Mouse (Mus musculus) forebrain, embryonic 13.5 days (tissue): ENCODE results near the gene Hdac9. TPM values are rescaled to one million over a fixed set of nuclear protein-coding genes. Genes with fewer than 3 reads are reported as not detected.

ENCODE experiments used
- ATAC-seq: fragments of 200-750 bp; cut with Nextera tagmentation; 2 replicates; pipeline ENCODE4 v1.8.0; 2017
- H3K27ac ChIP-seq: fragments of 300-500 bp; sonication (generic); 2 replicates; pipeline ENCODE4 v1.5.1; 2015; ENCODE audit warnings: inconsistent platforms, mild to moderate bottlenecking, moderate library complexity
- H3K27me3 ChIP-seq: fragments of 300-500 bp; sonication (generic); 2 replicates; pipeline ENCODE4 v1.6.1; 2015; ENCODE audit warnings: mild to moderate bottlenecking, inconsistent platforms
- H3K36me3 ChIP-seq: fragments of 300-500 bp; sonication (generic); 2 replicates; pipeline ENCODE4 v1.6.1; 2015; ENCODE audit warnings: mild to moderate bottlenecking, inconsistent platforms; ENCODE audit not compliant: poor library complexity, severe bottlenecking
- H3K4me1 ChIP-seq: fragments of 300-500 bp; sonication (generic); 2 replicates; pipeline ENCODE4 v1.6.1; 2015; ENCODE audit warnings: inconsistent platforms
- H3K4me2 ChIP-seq: fragments of 300-500 bp; sonication (generic); 2 replicates; pipeline ENCODE4 v1.6.1; 2015; ENCODE audit warnings: inconsistent platforms, mild to moderate bottlenecking, moderate library complexity
- H3K4me3 ChIP-seq: fragments of 300-500 bp; sonication (generic); 2 replicates; pipeline ENCODE4 v1.5.1; 2015; ENCODE audit warnings: mild to moderate bottlenecking, inconsistent platforms
- H3K9ac ChIP-seq: fragments of 300-500 bp; sonication (generic); 2 replicates; pipeline ENCODE4 v1.6.1; 2015; ENCODE audit warnings: mild to moderate bottlenecking, inconsistent platforms
- H3K9me3 ChIP-seq: fragments of 300-500 bp; sonication (generic); replicated peaks from 2 replicates; pipeline ENCODE4 v1.6.1; 2016; ENCODE audit warnings: inconsistent platforms
- WGBS: fragments of 180-500 bp; shearing (Covaris S2); methylation state at CpG from one replicate; pipeline ENCODE4 v1.1.7; 2015; 5-methylcytosine and 5-hydroxymethylcytosine counted together
- polyA plus RNA-seq: library from polyadenylated mRNA; unstranded; fragments of >200 nt; fragmentation: Nextera tagmentation; extraction: Ambion mirVana; gene quantifications from 2 replicates; pipeline ENCODE4 v1.2.1, GENCODE M21; 2015

The Hdac9 gene
- polyA plus RNA-seq, 1 experiment from 2014 or later = 10.5 TPM

DNA sequence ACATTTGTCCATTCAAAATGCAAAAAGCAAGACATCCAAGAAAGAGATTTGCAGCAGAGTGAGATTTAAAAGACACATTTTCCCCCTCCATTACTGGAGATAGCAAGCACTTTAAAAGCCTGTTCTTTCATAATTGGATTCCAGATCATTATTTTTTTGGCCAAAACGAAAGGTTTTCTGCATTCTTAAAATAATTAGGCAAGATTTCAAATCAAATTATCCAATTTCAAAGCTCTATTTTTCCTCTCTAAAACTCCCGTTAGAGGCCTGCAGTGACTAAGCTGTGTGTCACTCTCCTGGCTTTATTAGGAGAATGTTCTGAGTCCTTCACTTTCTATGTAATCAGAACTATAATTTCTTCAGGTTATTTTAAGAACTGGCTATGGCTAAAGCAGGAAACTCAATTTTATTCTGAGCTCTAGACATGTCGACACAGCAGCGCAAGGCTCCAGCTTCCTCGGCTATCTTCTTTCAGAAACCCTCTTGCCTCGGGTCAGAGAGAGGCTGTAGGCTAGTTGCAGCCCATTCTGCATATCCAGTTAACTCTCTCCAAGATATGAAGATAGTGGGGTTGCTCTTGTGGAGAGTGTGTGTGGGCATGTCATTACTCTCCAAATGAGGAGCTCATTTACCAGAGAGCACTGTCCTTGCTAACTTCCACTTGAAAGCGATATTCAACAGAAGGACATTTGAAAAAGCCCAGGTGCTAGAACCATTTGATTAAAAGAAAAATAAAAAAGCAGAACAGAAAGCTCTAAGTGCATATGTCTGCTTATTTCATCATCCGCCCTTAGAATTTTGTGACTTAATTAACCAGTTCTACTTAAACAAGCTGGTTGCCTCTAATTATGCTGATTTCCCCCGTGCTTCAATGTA is 417.9 kb downstream of the Hdac9 start:
- no peaks in the 10 kb centered on the region for H3K9me3 ChIP-seq

DNA sequence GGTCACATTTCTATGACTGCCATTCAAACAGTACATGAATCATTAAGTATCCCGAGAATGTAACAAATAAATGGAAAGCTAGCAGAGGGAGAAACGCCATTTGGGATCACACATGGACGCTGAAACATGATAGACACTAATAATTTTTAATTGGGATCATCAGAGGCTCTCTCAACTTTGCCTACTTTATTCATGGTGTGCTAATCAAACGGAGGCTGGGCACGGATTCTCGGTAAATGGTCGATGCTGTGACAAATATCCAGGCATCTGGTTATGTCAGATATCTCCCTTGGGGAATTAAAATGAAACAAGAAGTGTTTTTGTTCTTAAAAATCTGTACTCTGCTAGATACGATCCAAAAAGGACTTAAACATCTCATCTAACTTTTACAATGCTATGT is 418.6 kb downstream of the Hdac9 start:
- peak; percentile 60 for ATAC-seq

More for the DNA sequence above, 417.9 kb downstream of the Hdac9 start:
- 54% methylated on average over 9 of the region's 9 CpGs for WGBS
- Histone ChIP-seq H3K27me3 (no peaks in the 10 kb centered on the region), H3K4me3 (no peak overlapping the region), H3K36me3 (no peaks in the 10 kb centered on the region), H3K4me1 (peaks cover 18% of the 10 kb centered on the region), H3K9ac (no peak overlapping the region), H3K4me2 (no peak overlapping the region), H3K27ac (peak overlapping the region; percentile 45)
- 0 out of 2 replicates have a peak, but pooled peaks have one; percentile 34 for ATAC-seq

DNA sequence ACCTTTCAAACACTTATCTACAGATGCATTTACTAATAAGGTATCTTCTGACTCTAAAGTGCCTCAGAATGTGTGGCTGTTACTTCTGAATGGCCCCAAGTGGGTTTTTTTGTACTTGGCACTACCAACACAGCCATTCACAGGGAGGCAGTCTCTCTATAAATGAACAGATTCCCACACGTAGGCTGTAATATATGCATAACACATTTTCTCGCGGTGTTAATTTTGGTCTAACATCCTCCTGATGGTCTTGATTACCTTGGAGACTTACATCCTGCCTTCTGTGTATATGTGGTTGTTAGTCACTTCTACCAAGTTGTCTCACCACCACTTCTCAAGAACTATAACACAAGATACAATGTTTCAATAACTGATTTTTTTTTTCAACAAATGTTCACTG is 419.2 kb downstream of the Hdac9 start:
- no peaks in the 10 kb centered on the region for H3K36me3 ChIP-seq
- no peaks in the 10 kb centered on the region for H3K9me3 ChIP-seq
- peaks cover 18% of the 10 kb centered on the region for H3K4me1 ChIP-seq
- H3K27ac ChIP-seq = no peak overlapping the region
- no peak overlapping the region for H3K4me2 ChIP-seq
- H3K9ac ChIP-seq = no peak overlapping the region
- 61% methylated on average over 3 of the region's 3 CpGs for WGBS
- no peaks in the 10 kb centered on the region for H3K27me3 ChIP-seq
- H3K4me3 ChIP-seq = no peak overlapping the region
- peak; percentile 79 for ATAC-seq

More for the DNA sequence above, 418.6 kb downstream of the Hdac9 start:
- 51% methylated on average over 8 of the region's 8 CpGs for WGBS
- Histone ChIP-seq H3K4me3 (no peak overlapping the region), H3K27me3 (no peaks in the 10 kb centered on the region), H3K36me3 (no peaks in the 10 kb centered on the region), H3K4me1 (peaks cover 18% of the 10 kb centered on the region), H3K4me2 (no peak overlapping the region), H3K27ac (no peak overlapping the region; the same call in 1 of the 2 replicates), H3K9me3 (no peaks in the 10 kb centered on the region), H3K9ac (no peak overlapping the region)

DNA sequence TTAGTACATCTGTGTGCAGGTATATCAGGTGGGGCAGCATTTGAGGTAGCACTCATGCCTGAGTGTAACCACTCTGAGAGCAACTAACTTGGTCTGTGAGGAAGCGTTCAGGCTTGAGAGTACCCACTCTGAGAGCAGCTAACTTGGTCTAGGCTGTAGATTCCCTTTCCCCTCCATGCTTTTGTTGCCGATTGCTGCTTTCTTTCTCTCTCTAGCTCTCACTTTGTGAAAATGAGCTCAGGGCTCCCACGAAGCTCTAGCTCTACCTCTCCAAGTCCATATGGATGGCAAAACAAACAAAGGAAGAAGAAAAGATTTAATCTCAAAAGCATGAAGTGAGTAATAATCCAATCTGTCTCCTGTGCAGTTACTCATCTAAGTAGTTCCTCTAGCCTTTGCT is 421.0 kb downstream of the Hdac9 start:
- Histone ChIP-seq H3K4me3 (peak overlapping the region; percentile 6; the same call in 1 of the 2 replicates), H3K36me3 (no peaks in the 10 kb centered on the region), H3K4me2 (peak overlapping the region; percentile 24), H3K9ac (no peak overlapping the region), H3K27ac (no peak overlapping the region), H3K4me1 (peaks cover 18% of the 10 kb centered on the region), H3K27me3 (no peaks in the 10 kb centered on the region), H3K9me3 (no peaks in the 10 kb centered on the region)
- 25% methylated on average over 3 of the region's 3 CpGs for WGBS
- peak; percentile 36; the same call in 1 of the 2 replicates for ATAC-seq

DNA sequence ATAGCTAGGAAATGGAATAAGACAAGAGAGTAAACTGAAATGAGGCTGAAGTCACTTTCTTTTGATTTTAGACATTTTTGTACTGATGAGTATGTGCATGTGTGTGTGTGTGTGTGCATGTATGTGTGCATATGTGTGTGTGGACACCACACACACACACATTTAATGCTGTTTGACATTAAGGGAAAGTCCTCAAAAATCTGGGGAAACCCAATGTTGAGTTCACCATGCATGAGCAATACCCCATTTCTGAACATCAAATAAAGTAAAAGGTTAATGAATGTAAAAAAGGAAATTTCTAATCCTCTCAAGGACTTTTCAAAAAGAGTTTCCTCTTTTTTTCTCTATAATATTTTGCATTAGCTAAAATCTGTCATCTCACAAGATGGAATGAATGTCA is 427.3 kb downstream of the Hdac9 start:
- H3K4me2 ChIP-seq = no peak overlapping the region
- H3K27ac ChIP-seq = no peak overlapping the region
- H3K9ac ChIP-seq = no peak overlapping the region
- no peak overlapping the region for H3K4me3 ChIP-seq
- ATAC-seq = no peak
- H3K36me3 ChIP-seq = no peaks in the 10 kb centered on the region
- H3K4me1 ChIP-seq = no peaks in the 10 kb centered on the region
- no peaks in the 10 kb centered on the region for H3K9me3 ChIP-seq
- H3K27me3 ChIP-seq = no peaks in the 10 kb centered on the region

DNA sequence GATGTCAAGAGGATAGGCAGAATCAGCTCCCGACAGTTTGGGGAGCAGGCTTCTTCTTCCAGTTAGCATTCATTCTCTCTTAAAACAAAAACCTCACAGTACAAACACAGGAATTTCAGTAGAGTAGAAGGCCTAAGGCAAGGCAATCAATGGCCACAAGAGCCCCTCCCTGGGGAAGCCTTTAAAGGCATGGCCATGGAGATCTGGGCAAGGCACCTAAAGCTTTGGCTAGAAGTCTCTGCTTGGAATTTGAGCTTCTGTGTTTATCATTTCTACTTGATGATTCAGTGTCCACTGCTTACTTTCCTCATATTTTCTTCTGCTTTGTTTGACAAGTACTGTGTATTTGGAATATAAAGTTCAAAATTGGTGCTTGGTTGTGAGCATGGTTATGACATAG is 429.2 kb downstream of the Hdac9 start:
- no peak for ATAC-seq
- 88% methylated on average over 1 of the region's 1 CpGs for WGBS
- Histone ChIP-seq H3K4me1 (no peaks in the 10 kb centered on the region), H3K4me2 (no peak overlapping the region), H3K36me3 (no peaks in the 10 kb centered on the region), H3K9me3 (no peaks in the 10 kb centered on the region), H3K9ac (no peak overlapping the region), H3K27ac (no peak overlapping the region), H3K4me3 (no peak overlapping the region), H3K27me3 (no peaks in the 10 kb centered on the region)

DNA sequence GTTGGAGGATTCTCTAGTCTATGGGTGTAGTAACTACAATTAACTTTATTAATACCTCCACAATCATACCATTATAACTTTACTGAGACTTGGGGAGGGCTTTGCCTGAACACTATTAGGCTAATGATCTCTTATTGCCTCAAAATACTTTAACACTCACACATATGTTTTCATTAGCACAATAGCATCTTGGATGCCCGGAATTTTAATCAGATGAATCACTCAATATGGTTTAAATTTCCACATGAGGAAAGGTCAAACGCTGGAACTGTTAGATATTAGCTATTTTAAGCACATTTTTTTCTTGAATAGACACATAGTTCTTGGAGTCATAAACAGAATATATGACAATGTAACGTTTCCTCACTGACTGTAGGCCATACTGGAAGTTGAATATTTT is 429.9 kb downstream of the Hdac9 start:
- Histone ChIP-seq H3K9me3 (no peaks in the 10 kb centered on the region), H3K27ac (no peak overlapping the region), H3K36me3 (no peaks in the 10 kb centered on the region), H3K27me3 (no peaks in the 10 kb centered on the region), H3K4me3 (no peak overlapping the region), H3K9ac (no peak overlapping the region), H3K4me1 (no peaks in the 10 kb centered on the region), H3K4me2 (no peak overlapping the region)
- 80% methylated on average over 3 of the region's 3 CpGs for WGBS
- no peak for ATAC-seq

DNA sequence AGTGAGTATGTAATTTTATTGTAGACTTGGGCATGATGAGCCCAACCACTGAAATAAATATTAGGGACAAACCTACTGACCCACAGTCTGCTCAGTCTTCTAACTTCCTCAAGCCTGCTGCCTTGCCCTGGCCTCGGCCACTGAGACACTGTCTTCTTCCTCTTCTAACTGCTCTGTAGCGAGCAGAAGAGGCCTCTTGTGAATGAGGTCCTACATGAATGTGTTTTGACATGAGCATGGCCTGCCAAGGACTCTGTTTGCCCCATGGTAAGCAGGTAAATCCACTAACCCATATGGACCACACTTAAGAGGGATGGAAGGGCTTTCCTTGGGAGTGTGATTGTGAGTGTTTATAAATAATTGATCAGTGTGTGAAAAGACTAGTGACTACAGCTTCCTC is 430.9 kb downstream of the Hdac9 start:
- no peak overlapping the region for H3K4me2 ChIP-seq
- H3K27ac ChIP-seq = no peak overlapping the region
- H3K9ac ChIP-seq = no peak overlapping the region
- no peaks in the 10 kb centered on the region for H3K36me3 ChIP-seq
- no peaks in the 10 kb centered on the region for H3K4me1 ChIP-seq
- no peaks in the 10 kb centered on the region for H3K27me3 ChIP-seq
- no peak overlapping the region for H3K4me3 ChIP-seq
- no peaks in the 10 kb centered on the region for H3K9me3 ChIP-seq
- ATAC-seq = no peak
- 86% methylated on average over 2 of the region's 2 CpGs for WGBS

DNA sequence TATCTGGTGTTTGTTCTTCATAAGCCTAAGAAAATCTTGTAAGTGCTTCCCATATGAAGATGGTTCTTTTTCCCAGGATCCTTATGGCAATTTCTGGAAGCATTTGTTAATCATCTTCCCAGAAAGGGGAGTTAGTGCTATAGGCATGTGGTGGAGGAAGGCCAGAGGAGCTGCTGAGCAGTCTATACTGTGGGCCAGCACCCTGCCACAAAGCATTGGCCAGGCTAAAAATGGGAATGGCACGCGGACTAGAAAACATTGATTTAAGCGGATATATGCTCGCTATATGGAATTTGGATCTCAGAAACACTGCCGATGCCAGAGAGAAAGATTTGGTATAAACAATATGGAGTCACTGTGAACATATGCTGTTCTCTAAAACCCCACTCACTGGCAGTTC is 435.2 kb downstream of the Hdac9 start:
- Histone ChIP-seq H3K9me3 (no peaks in the 10 kb centered on the region), H3K36me3 (no peaks in the 10 kb centered on the region), H3K4me1 (no peaks in the 10 kb centered on the region), H3K4me2 (no peak overlapping the region), H3K27ac (no peak overlapping the region), H3K27me3 (no peaks in the 10 kb centered on the region), H3K9ac (no peak overlapping the region), H3K4me3 (no peak overlapping the region)
- 92% methylated on average over 5 of the region's 5 CpGs for WGBS
- ATAC-seq = peak; percentile 72; the same call in 1 of the 2 replicates

DNA sequence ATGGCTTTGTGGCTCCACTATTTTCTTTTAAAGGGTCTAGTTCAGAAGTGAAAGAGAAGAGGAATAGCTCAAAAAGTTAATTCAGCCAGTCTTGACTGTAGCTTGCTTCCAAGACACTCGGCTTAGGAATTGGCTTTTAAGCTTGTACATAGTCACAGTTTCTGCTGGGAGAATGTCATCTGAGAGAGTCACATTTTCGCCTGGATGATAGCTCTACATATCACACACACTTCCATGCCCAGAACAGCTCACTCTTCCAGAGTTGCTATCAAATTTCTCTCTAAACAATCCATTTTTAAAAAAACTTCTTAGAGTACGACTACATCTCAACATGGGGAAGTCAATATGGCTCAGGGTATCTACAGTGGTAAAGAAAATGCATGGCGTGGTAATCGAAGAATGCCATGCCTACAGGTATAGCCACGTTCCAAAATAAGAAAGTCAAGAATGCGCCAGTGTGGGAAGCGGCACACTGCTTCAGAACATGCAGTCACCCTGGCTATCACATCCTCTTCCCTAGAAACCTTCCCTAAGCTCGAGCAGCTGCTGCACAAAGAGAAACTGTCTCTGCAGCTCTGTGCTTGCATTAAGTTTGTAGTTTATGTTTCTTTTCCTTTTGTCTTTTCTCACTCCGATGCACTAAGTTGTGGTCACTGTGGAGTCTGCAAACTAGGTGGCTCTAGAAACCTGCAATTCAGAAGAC is 443.8 kb downstream of the Hdac9 start:
- Histone ChIP-seq H3K4me1 (no peaks in the 10 kb centered on the region), H3K27me3 (no peaks in the 10 kb centered on the region), H3K4me3 (no peak overlapping the region), H3K27ac (no peak overlapping the region), H3K4me2 (no peak overlapping the region), H3K9ac (no peak overlapping the region), H3K36me3 (no peaks in the 10 kb centered on the region), H3K9me3 (no peaks in the 10 kb centered on the region)
- 85% methylated on average over 10 of the region's 10 CpGs for WGBS
- ATAC-seq = no peak

DNA sequence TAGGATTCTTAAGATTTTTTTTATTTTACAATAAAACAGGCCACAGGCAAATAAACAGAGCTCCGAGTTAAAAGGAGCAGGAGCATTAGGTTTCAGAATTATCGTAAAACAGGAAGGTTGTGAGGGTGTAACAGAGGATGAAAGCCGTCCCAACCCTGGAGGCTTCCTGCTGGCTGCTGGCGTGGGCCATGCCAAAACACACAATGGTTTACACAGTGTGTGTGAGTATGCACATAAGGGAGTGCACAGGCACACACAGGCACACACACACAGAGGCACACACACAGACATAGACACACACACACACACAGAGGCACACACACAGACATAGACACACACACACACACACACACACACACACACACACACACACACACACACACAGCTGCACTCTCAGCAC is 444.4 kb downstream of the Hdac9 start:
- no peak overlapping the region for H3K4me3 ChIP-seq
- no peaks in the 10 kb centered on the region for H3K9me3 ChIP-seq
- no peak for ATAC-seq
- no peak overlapping the region for H3K4me2 ChIP-seq
- H3K27me3 ChIP-seq = no peaks in the 10 kb centered on the region
- WGBS = 64% methylated on average over 4 of the region's 4 CpGs
- H3K4me1 ChIP-seq = no peaks in the 10 kb centered on the region
- no peak overlapping the region for H3K9ac ChIP-seq
- H3K27ac ChIP-seq = no peak overlapping the region
- H3K36me3 ChIP-seq = no peaks in the 10 kb centered on the region

DNA sequence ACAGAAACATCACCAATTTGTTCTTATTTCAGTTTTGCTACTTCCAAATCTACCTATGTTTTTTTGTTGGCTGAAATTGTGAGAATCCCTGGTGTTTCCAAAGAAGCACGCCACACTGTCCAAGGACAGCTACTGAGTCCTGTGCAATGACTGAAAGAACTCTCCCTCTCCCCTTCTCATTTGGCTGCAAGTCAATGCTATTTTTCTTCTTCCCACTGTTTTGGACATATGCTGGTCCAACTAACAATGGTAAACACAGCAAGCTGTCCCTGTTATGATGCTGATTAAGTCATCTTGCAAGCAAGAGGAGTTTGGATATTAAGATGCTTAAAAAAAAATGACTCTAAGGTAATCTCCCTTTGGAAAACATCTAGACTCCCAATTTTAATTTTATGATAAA is 455.2 kb downstream of the Hdac9 start:
- no peaks in the 10 kb centered on the region for H3K27me3 ChIP-seq
- no peak for ATAC-seq
- no peak overlapping the region for H3K9ac ChIP-seq
- H3K4me2 ChIP-seq = no peak overlapping the region
- no peaks in the 10 kb centered on the region for H3K4me1 ChIP-seq
- no peaks in the 10 kb centered on the region for H3K36me3 ChIP-seq
- no peak overlapping the region for H3K4me3 ChIP-seq
- 77% methylated on average over 1 of the region's 1 CpGs for WGBS
- no peak overlapping the region for H3K27ac ChIP-seq
- H3K9me3 ChIP-seq = no peaks in the 10 kb centered on the region
